Mouse (Mus musculus): ENCODE measurements around the gene Olfr1416. TPM values are rescaled to one million over a fixed set of nuclear protein-coding genes. Genes with fewer than 3 reads are reported as not detected.

The Olfr1416 gene
- total RNA-seq, 1 experiment from 2014 or later = not detected

- ATAC-seq (replicated peaks; ENCODE audit: low read depth, poor library complexity, severe bottlenecking) = no peak
These were observed 49.9 kb downstream of the Olfr1416 start for GRCm38 (mm10) chr1:92434986-92435385.

DNA sequence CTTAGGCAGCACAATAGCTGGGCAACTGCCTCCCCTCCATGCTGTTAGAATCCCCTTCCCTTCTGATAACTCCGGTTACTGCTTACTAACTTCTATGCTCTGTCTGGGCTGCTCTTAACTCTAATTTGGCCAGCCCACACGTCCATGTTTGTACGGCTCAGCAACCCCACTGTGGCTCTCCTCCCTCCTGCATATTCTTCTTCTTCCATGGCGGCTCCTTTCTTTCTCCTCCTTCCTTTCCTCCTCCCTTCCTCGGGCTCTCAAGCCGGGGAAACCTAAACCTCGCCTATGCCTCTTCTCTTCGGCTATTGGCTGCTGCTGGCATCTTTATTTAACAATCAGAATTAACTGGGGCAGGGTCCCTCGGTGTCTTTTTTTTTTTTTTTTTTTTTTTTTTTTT is 52.1 kb downstream of the Olfr1416 start:
- no peak for ATAC-seq (replicated peaks; ENCODE audit: low read depth, poor library complexity, severe bottlenecking)

GRCm38 (mm10) chr1:92432098-92432497 is 52.8 kb downstream of the Olfr1416 start:
- ATAC-seq (replicated peaks; ENCODE audit: low read depth, poor library complexity, severe bottlenecking) = no peak

DNA sequence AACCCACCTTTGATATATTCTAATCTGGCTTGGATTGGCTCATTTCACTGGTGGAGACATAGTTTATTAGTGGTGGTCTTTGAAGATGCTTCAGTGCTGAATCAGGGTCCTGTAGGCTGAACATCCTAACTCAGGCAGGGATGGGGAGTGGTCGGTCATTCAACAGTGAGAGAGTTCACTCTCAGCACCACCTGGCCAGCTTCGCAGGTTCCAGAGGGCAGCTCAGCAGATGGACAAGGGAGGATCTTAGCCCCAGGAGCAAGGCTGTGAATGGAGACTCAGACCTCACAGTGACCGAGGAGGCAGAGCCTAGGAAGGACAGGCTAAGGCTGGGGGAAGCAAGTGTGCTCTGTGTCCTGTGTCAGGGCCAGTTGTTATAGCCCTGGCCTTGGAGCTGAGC is 53.5 kb downstream of the Olfr1416 start:
- ATAC-seq (replicated peaks; ENCODE audit: low read depth, poor library complexity, severe bottlenecking) = no peak

GRCm38 (mm10) chr1:92430991-92431390 is 53.9 kb downstream of the Olfr1416 start:
- ATAC-seq (replicated peaks; ENCODE audit: low read depth, poor library complexity, severe bottlenecking) = no peak

Other genes starting within 250 kb of the Olfr1416 start
- gene Ndufa10, start 11.3 kb downstream of the Olfr1416 start, total RNA-seq (2017) = 93.3 and 103 TPM in 2 replicates
- not detected in 2 replicates for gene Olfr1415, start 11.0 kb upstream of the Olfr1416 start, total RNA-seq (2017)
- not detected in 2 replicates for gene Olfr1414, start 33.5 kb upstream of the Olfr1416 start, total RNA-seq (2017)
- not detected in 2 replicates for gene Olfr1413, start 86.2 kb upstream of the Olfr1416 start, total RNA-seq (2017)
- gene Olfr1412, start 100.7 kb upstream of the Olfr1416 start, total RNA-seq (2017) = not detected in 2 replicates
- not detected in 2 replicates for gene Olfr1411, start 109.3 kb upstream of the Olfr1416 start, total RNA-seq (2017)
- gene Olfr1410, start 120.7 kb upstream of the Olfr1416 start, total RNA-seq (2017) = not detected in 2 replicates
- not detected in 2 replicates for gene Olfr12, start 132.7 kb upstream of the Olfr1416 start, total RNA-seq (2017)
- 124 and 156 TPM in 2 replicates for gene Cops9, start 156.9 kb upstream of the Olfr1416 start, total RNA-seq (2017)
- 6.0 and 8.2 TPM in 2 replicates for gene Otos, start 163.7 kb upstream of the Olfr1416 start, total RNA-seq (2017)